Comparison of ENCODE assay signal across 10 mouse cellular contexts in the genomic region with DNA sequence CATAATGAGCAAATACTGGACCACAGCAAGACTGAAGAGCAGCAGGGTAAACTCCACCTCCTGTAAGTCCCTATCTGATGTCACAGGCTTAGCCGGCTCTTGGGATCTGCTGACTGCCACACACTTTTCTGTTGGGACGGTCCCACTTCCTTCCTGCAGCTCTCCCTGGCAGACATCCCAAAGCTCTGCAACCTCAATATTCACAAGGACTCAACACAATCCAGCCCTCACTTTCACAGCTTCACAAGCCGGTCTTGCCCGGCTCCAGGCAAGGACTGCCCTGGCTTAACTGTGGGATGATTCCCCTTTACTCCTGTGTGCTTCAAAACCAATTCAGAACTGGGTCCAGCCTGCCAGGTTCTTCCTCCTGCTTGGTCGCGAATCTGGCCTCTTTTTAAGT. TPM values are rescaled to one million over a fixed set of nuclear protein-coding genes. Genes with fewer than 3 reads are reported as not detected.
A peak's percentile ranks its signal among the peaks of the same experiment; 100 is the strongest.
DNase-seq lines count a peak whose midpoint lies in the region; ATAC-seq and TF ChIP-seq lines count a peak whose summit lies in the region.
"Had no signal": no experiment of that assay in that cellular context is flagged by ENCODE, and none has a peak within 500 bp of the region (broad histone marks: within the 10 kb centered on the region; RNA-seq: fewer than 3 reads in every experiment).

No protein-coding gene starts in this region.

- TF ChIP-seq EP300 in lung, postnatal 0 days (IDR thresholded peaks at IDR 0.05) = no peak

- peak overlapping the region; percentile 24 for H3K4me2 ChIP-seq in embryonic facial prominence, embryonic 15.5 days (replicated peaks)
- no peak overlapping the region for H3K4me2 ChIP-seq in intestine, embryonic 15.5 days (replicated peaks)
- H3K4me2 ChIP-seq in lung, postnatal 0 days (replicated peaks; ENCODE audit: low read depth, low read length) = peak overlapping the region; percentile 34

- no peak overlapping the region for H3K9ac ChIP-seq in embryonic facial prominence, embryonic 15.5 days
- H3K9ac ChIP-seq in intestine, embryonic 15.5 days = no peak overlapping the region
- H3K9ac ChIP-seq in lung, postnatal 0 days (replicated peaks; ENCODE audit: low read depth) = no peak overlapping the region

- DNase-seq in cerebellum, postnatal 10 days = peak; percentile 23 to 29
- DNase-seq in cerebellum, adult 18-20 months = no peak
- peak; percentile 80 for DNase-seq in lung, postnatal 0 days (ENCODE audit: low spot score)
- no peak for DNase-seq in embryo, embryonic 11 days
- no peak for DNase-seq in thymus, postnatal 14 days
- DNase-seq in ovary, postnatal 10 days (ENCODE audit: low spot score) = no peak

- ATAC-seq in embryonic facial prominence, embryonic 15.5 days (ENCODE audit: insufficient number of reproducible peaks, low FRiP score, low TSS enrichment, low read depth) = no peak
- no peak; the same call in 1 of the 2 replicates for ATAC-seq in intestine, embryonic 15.5 days
- peak; percentile 71 for ATAC-seq in lung, postnatal 0 days

- WGBS in embryonic facial prominence, embryonic 15.5 days = 15% methylated on average over 6 of the region's 6 CpGs
- 37% methylated on average over 6 of the region's 6 CpGs for WGBS in intestine, embryonic 15.5 days
- 11% methylated on average over 6 of the region's 6 CpGs for WGBS in lung, postnatal 0 days

- no peak for TF ChIP-seq CTCF in lung, postnatal 0 days (IDR thresholded peaks at IDR 0.05)

- no peaks in the 10 kb centered on the region for H3K9me3 ChIP-seq in embryonic facial prominence, embryonic 15.5 days (replicated peaks)
- no peaks in the 10 kb centered on the region for H3K9me3 ChIP-seq in intestine, embryonic 15.5 days
- no peaks in the 10 kb centered on the region for H3K9me3 ChIP-seq in lung, postnatal 0 days (ENCODE audit: low read length)

- H3K36me3 ChIP-seq in embryonic facial prominence, embryonic 15.5 days = 0 out of 2 replicates have a peak, but pooled peaks cover 4% of the 10 kb centered on the region
- H3K36me3 ChIP-seq in intestine, embryonic 15.5 days = no peaks in the 10 kb centered on the region
- no peaks in the 10 kb centered on the region for H3K36me3 ChIP-seq in lung, postnatal 0 days (ENCODE audit: insufficient read depth, low read length)

- no peaks in the 10 kb centered on the region for H3K27me3 ChIP-seq in embryonic facial prominence, embryonic 15.5 days
- no peaks in the 10 kb centered on the region for H3K27me3 ChIP-seq in intestine, embryonic 15.5 days (replicated peaks)
- no peaks in the 10 kb centered on the region for H3K27me3 ChIP-seq in lung, postnatal 0 days (replicated peaks; ENCODE audit: insufficient read depth, low read length)

- H3K4me3 ChIP-seq in embryonic facial prominence, embryonic 15.5 days (replicated peaks) = no peak overlapping the region
- H3K4me3 ChIP-seq in intestine, embryonic 15.5 days (replicated peaks) = no peak overlapping the region
- H3K4me3 ChIP-seq in lung, postnatal 0 days (ENCODE audit: low read depth, low read length) = no peak overlapping the region

- H3K4me1 ChIP-seq in embryonic facial prominence, embryonic 15.5 days = peaks cover 13% of the 10 kb centered on the region
- peaks cover 11% of the 10 kb centered on the region for H3K4me1 ChIP-seq in intestine, embryonic 15.5 days (replicated peaks)
- peaks cover 5% of the 10 kb centered on the region; the same call in 1 of the 2 replicates for H3K4me1 ChIP-seq in lung, postnatal 0 days (ENCODE audit: insufficient read depth, low read depth, low read length)

- peak overlapping the region; percentile 63; the same call in 1 of the 2 replicates for H3K27ac ChIP-seq in embryonic facial prominence, embryonic 15.5 days (replicated peaks)
- H3K27ac ChIP-seq in intestine, embryonic 15.5 days = peak overlapping the region; percentile 51; the same call in 1 of the 2 replicates
- no peak overlapping the region for H3K27ac ChIP-seq in lung, postnatal 0 days (ENCODE audit: low read length)

RNA-seq across cellular contexts. Expression of a gene that starts 21.1 kb away (rescaled TPM):
- polyA plus RNA-seq in embryonic facial prominence, embryonic 15.5 days (2015; fragmentation: Nextera tagmentation; extraction: Ambion mirVana) = 64.0 and 65.1 TPM in 2 replicates
- 60.1 and 66.3 TPM in 2 replicates for polyA plus RNA-seq in intestine, embryonic 15.5 days (2015; fragmentation: Nextera tagmentation; extraction: Ambion mirVana)
- polyA plus RNA-seq in lung, postnatal 0 days (2015; fragmentation: Nextera tagmentation; extraction: Ambion mirVana) = 74.0 and 78.2 TPM in 2 replicates

RNA-seq across cellular contexts. Expression of a gene that starts 23.9 kb away (rescaled TPM):
- polyA plus RNA-seq in embryonic facial prominence, embryonic 15.5 days (2015; fragmentation: Nextera tagmentation; extraction: Ambion mirVana) = 0.21 and 0.38 TPM in 2 replicates
- polyA plus RNA-seq in intestine, embryonic 15.5 days (2015; fragmentation: Nextera tagmentation; extraction: Ambion mirVana) = 0.10 TPM in 1 of 2 replicates, not detected in the other
- 0.11 and 0.15 TPM in 2 replicates for polyA plus RNA-seq in lung, postnatal 0 days (2015; fragmentation: Nextera tagmentation; extraction: Ambion mirVana)
- polyA plus RNA-seq: cerebellum, adult 2 months; liver, adult 2 months had no signal

RNA-seq across cellular contexts. Expression of a gene that starts 46.5 kb away (rescaled TPM):
- polyA plus RNA-seq in embryonic facial prominence, embryonic 15.5 days (2015; fragmentation: Nextera tagmentation; extraction: Ambion mirVana) = 63.4 and 65.9 TPM in 2 replicates
- polyA plus RNA-seq in intestine, embryonic 15.5 days (2015; fragmentation: Nextera tagmentation; extraction: Ambion mirVana) = 75.2 and 78.0 TPM in 2 replicates
- polyA plus RNA-seq in lung, postnatal 0 days (2015; fragmentation: Nextera tagmentation; extraction: Ambion mirVana) = 27.9 and 29.6 TPM in 2 replicates

Comparison
In these comparisons a context has a peak if more than half of its experiments do, and no peak if none do; other contexts are left out.
1. DNase-seq: peak in cerebellum, postnatal 10 days (2 of 2) and lung, postnatal 0 days (single experiment); none in cerebellum, adult 18-20 months (0 of 2), embryo, embryonic 11 days (single experiment), thymus, postnatal 14 days (single experiment) and ovary, postnatal 10 days (single experiment).